Mouse (Mus musculus): ENCODE measurements around the gene Gpr4. TPM values are rescaled to one million over a fixed set of nuclear protein-coding genes. Genes with fewer than 3 reads are reported as not detected.

Gpr4 gene
- total and polyA plus RNA-seq, 3 experiments: 0.15 to 0.19 TPM; not detected in 1

DNA sequence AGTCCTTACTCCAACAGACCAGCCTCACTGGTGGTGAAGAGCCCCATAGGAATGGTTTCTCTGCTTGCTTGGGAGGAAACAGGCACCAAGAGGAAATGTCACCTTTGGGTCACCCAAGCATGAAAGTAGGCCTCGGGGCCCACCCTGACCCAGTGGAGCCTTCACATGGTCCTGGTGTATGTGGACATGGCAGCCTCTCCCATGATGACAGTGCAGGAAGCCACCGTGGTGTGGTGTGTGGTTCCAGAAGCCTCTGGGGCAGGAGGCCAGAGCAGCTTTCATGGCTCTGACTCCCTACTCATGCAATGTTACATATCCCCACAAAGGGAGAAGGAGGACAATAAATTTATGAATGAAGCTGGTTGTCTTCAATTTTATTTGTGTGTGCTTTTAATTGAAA, 35.2 kb downstream of the Gpr4 start:
- Histone ChIP-seq H3K36me3 (ENCODE audit: control insufficient read depth in 1 of 2, insufficient read depth in 2 of 2, low read length in 2 of 2) (peaks cover 4 to 14% of the 10 kb centered on the region in 2 experiments; a peak in 3 of 4 replicates), H3K9ac (ENCODE audit: control insufficient read depth, low read depth, low read length, poor library complexity, severe bottlenecking) (no peak overlapping the region), H3K4me1 (ENCODE audit: control insufficient read depth in 1 of 2, insufficient read depth in 2 of 2, low read length in 2 of 2) (peaks cover 0 to 16% of the 10 kb centered on the region in 2 experiments; a peak in 3 of 4 replicates), H3K4me3 (ENCODE audit: control insufficient read depth in 1 of 2, insufficient read depth in 1 of 2, low read depth in 2 of 2, low read length in 2 of 2) (no peak overlapping the region), H3K9me3 (replicated peaks; ENCODE audit: insufficient read depth, low read length) (no peaks in the 10 kb centered on the region), H3K27me3 (ENCODE audit: control insufficient read depth in 1 of 2, insufficient read depth in 2 of 2, low read length in 2 of 2) (no peaks in the 10 kb centered on the region), H3K27ac (ENCODE audit: control insufficient read depth, low read depth, low read length) (no peak overlapping the region; the same call in 1 of the 2 replicates), H3K79me2 (ENCODE audit: control insufficient read depth, insufficient read depth, low read length, poor library complexity) (no peaks in the 10 kb centered on the region)
- TF ChIP-seq TBP (IDR thresholded peaks at IDR 0.05; ENCODE audit: low read depth, low read length): no peak
- no peak for TF ChIP-seq E2F4 (IDR thresholded peaks at IDR 0.05; ENCODE audit: borderline replicate concordance, low read depth, low read length)
- no peak for TF ChIP-seq NELFE (IDR thresholded peaks at IDR 0.05; ENCODE audit: low read depth, low read length)
- no peak for TF ChIP-seq POLR2AphosphoS5 (IDR thresholded peaks at IDR 0.05; ENCODE audit: borderline replicate concordance, low read depth, low read length)
- no peak for TF ChIP-seq SIN3A (IDR thresholded peaks at IDR 0.05; ENCODE audit: low read length)
- TF ChIP-seq MYC (IDR thresholded peaks at IDR 0.05; ENCODE audit: low read depth, low read length): no peak
- no peak for TF ChIP-seq UBTF (IDR thresholded peaks at IDR 0.05; ENCODE audit: borderline replicate concordance, insufficient read depth, low read depth, low read length)
- TF ChIP-seq USF1 (IDR thresholded peaks at IDR 0.05; ENCODE audit: low read depth, low read length): no peak
- no peak for TF ChIP-seq MXI1 (IDR thresholded peaks at IDR 0.05; ENCODE audit: low read depth, low read length)
- no peak for TF ChIP-seq ZNF384 (IDR thresholded peaks at IDR 0.05; ENCODE audit: low read depth, low read length)
- no peak for TF ChIP-seq NRF1 (IDR thresholded peaks at IDR 0.05; ENCODE audit: insufficient read depth, low read depth, low read length, poor library complexity, severe bottlenecking)
- no peak for TF ChIP-seq TCF12 (IDR thresholded peaks at IDR 0.05; ENCODE audit: low read depth, low read length)
- TF ChIP-seq BHLHE40 (IDR thresholded peaks at IDR 0.05; ENCODE audit: borderline replicate concordance, low read depth, low read length): no peak
- TF ChIP-seq RCOR1 (IDR thresholded peaks at IDR 0.05; ENCODE audit: low read depth, low read length): no peak
- no peak for DNase-seq (ENCODE audit: low read depth, low spot score)

DNA sequence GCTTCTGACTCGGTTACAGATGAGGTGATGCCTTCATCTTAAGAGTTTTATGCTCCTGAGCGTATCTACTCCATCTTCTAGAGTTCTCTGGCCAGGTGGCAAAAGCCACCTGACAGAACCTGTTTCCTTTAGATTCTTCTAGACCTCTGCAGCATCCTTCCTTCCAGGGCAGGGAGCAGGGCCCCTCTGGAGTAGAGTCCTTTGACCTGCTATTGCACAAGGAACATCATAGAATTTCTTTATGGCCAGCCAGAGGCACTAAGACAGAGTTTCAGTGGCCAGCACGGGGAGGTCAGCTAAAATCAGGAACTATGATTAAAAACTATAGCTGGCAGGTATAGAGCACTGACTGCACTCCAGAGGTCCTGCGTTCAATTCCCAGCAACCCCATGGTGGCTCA, 39.7 kb downstream of the Gpr4 start:
- Histone ChIP-seq H3K4me3 (ENCODE audit: control insufficient read depth in 1 of 2, insufficient read depth in 1 of 2, low read depth in 2 of 2, low read length in 2 of 2) (no peak overlapping the region), H3K36me3 (ENCODE audit: control insufficient read depth in 1 of 2, insufficient read depth in 2 of 2, low read length in 2 of 2) (peaks cover 0 to 2% of the 10 kb centered on the region in 2 experiments; a peak in 3 of 4 replicates), H3K9ac (ENCODE audit: control insufficient read depth, low read depth, low read length, poor library complexity, severe bottlenecking) (no peak overlapping the region), H3K4me1 (ENCODE audit: control insufficient read depth in 1 of 2, insufficient read depth in 2 of 2, low read length in 2 of 2) (peaks cover 0 to 6% of the 10 kb centered on the region in 2 experiments; a peak in 2 of 4 replicates), H3K27ac (ENCODE audit: control insufficient read depth, low read depth, low read length) (no peak overlapping the region), H3K27me3 (ENCODE audit: control insufficient read depth in 1 of 2, insufficient read depth in 2 of 2, low read length in 2 of 2) (no peaks in the 10 kb centered on the region), H3K79me2 (ENCODE audit: control insufficient read depth, insufficient read depth, low read length, poor library complexity) (no peaks in the 10 kb centered on the region), H3K9me3 (replicated peaks; ENCODE audit: insufficient read depth, low read length) (no peaks in the 10 kb centered on the region)
- DNase-seq (ENCODE audit: low read depth, low spot score): no peak
- no peak for TF ChIP-seq HCFC1 (IDR thresholded peaks at IDR 0.05; ENCODE audit: low read depth, low read length)
- TF ChIP-seq ELF1 (IDR thresholded peaks at IDR 0.05; ENCODE audit: low read depth, low read length): no peak
- TF ChIP-seq TCF12 (IDR thresholded peaks at IDR 0.05; ENCODE audit: low read depth, low read length): no peak
- TF ChIP-seq MAZ (IDR thresholded peaks at IDR 0.05; ENCODE audit: low read depth, low read length): no peak
- TF ChIP-seq BHLHE40 (IDR thresholded peaks at IDR 0.05; ENCODE audit: borderline replicate concordance, low read depth, low read length): no peak
- TF ChIP-seq ZKSCAN1 (IDR thresholded peaks at IDR 0.05; ENCODE audit: low read depth, low read length): no peak
